In the genomic region with DNA sequence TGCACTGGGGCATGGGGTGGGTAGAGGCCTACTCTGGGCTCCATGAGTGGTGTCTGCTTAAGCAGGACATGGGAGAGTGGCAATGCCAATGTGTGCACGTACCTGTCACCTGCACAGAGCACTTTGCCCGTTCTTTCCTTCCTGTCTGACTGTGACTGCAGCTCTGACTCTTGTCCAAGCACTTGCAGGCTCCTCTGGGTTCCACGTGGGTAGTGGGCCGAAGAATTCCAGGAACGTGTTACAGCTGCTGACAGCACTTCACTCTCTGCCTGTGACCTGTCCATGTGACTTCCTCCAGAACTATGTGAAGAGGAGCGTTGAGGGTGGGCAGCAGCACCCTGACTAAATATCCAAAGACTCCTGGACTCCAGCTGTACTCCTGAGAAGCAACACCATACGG, we compare ENCODE assay signal across 29 mouse cellular contexts. TPM values are rescaled to one million over a fixed set of nuclear protein-coding genes. Genes with fewer than 3 reads are reported as not detected.
A peak's percentile ranks its signal among the peaks of the same experiment; 100 is the strongest.
DNase-seq lines count a peak whose midpoint lies in the region; ATAC-seq and TF ChIP-seq lines count a peak whose summit lies in the region.
"Had no signal": no experiment of that assay in that cellular context is flagged by ENCODE, and none has a peak within 500 bp of the region (broad histone marks: within the 10 kb centered on the region; RNA-seq: fewer than 3 reads in every experiment).

No protein-coding gene starts in this region.

- no peak for TF ChIP-seq POLR2A in kidney, adult 2 months (IDR thresholded peaks at IDR 0.05; ENCODE audit: low read depth, low read length)

- H3K36me3 ChIP-seq in kidney, adult 2 months (ENCODE audit: control insufficient read depth, insufficient read depth, low read length): no peaks in the 10 kb centered on the region
- no peaks in the 10 kb centered on the region for H3K36me3 ChIP-seq in kidney, embryonic 14.5 days (ENCODE audit: control insufficient read depth, insufficient read depth, low read length)
- no peaks in the 10 kb centered on the region for H3K36me3 ChIP-seq in forebrain, embryonic 16.5 days (ENCODE audit: control insufficient read depth, insufficient read depth)
- H3K36me3 ChIP-seq: forebrain, embryonic 10.5 days; G1E; hindbrain, embryonic 10.5 days; midbrain, embryonic 15.5 days; neural tube, embryonic 15.5 days had no signal

- whole genome bisulfite sequencing in kidney, adult 2 months: 32% methylated on average over 7 of the region's 7 CpGs
- WGBS in kidney, embryonic 14.5 days: 68% methylated on average over 7 of the region's 7 CpGs
- WGBS in forebrain, embryonic 16.5 days: 84% methylated on average over 7 of the region's 7 CpGs

- no peak overlapping the region for H3K27ac ChIP-seq in kidney, adult 2 months (ENCODE audit: insufficient read depth, low read depth, low read length)
- H3K27ac ChIP-seq in kidney, embryonic 14.5 days (ENCODE audit: low read depth, low read length): no peak overlapping the region
- no peak overlapping the region for H3K27ac ChIP-seq in forebrain, embryonic 16.5 days (ENCODE audit: low read length)
- H3K27ac ChIP-seq: forebrain, embryonic 10.5 days; hindbrain, embryonic 10.5 days; hindbrain, postnatal 0 days; midbrain, embryonic 15.5 days; neural tube, embryonic 15.5 days had no signal

- no peak overlapping the region for H3K9ac ChIP-seq in kidney, embryonic 14.5 days (ENCODE audit: low read depth, low read length)
- no peak overlapping the region for H3K9ac ChIP-seq in forebrain, embryonic 16.5 days (replicated peaks; ENCODE audit: low read depth, low read length)
- H3K9ac ChIP-seq: midbrain, embryonic 15.5 days; neural tube, embryonic 15.5 days had no signal

- H3K9me3 ChIP-seq in kidney, embryonic 14.5 days (ENCODE audit: control insufficient read depth, low read length): no peaks in the 10 kb centered on the region
- no peaks in the 10 kb centered on the region for H3K9me3 ChIP-seq in forebrain, embryonic 16.5 days (ENCODE audit: control insufficient read depth, low read length)
- H3K9me3 ChIP-seq: forebrain, embryonic 10.5 days; G1E; hindbrain, embryonic 10.5 days; midbrain, embryonic 15.5 days; neural tube, embryonic 15.5 days had no signal

- no peak overlapping the region for H3K4me3 ChIP-seq in kidney, adult 2 months (ENCODE audit: insufficient read depth, low read depth, low read length)
- H3K4me3 ChIP-seq in kidney, embryonic 14.5 days (ENCODE audit: low read length): no peak overlapping the region
- no peak overlapping the region for H3K4me3 ChIP-seq in forebrain, embryonic 16.5 days (replicated peaks; ENCODE audit: low read length)
- H3K4me3 ChIP-seq: forebrain, embryonic 10.5 days; hindbrain, embryonic 10.5 days; midbrain, embryonic 15.5 days; neural tube, embryonic 15.5 days had no signal

- TF ChIP-seq CTCF in kidney, adult 2 months (conservative IDR thresholded peaks at IDR 0.05; ENCODE audit: insufficient read depth, insufficient read length, low read depth, low read length): no peak

- no peaks in the 10 kb centered on the region for H3K27me3 ChIP-seq in kidney, adult 2 months (replicated peaks; ENCODE audit: control insufficient read depth, insufficient read depth, low read length)
- H3K27me3 ChIP-seq in kidney, embryonic 14.5 days (ENCODE audit: control insufficient read depth, insufficient read depth, low read length): no peaks in the 10 kb centered on the region
- H3K27me3 ChIP-seq in forebrain, embryonic 16.5 days (replicated peaks; ENCODE audit: control insufficient read depth, insufficient read depth, low read length): no peaks in the 10 kb centered on the region
- H3K27me3 ChIP-seq: neural tube, embryonic 15.5 days had no signal

- DNase-seq in gastrocnemius, postnatal 25 days: peak; percentile 3
- no peak for DNase-seq in gastrocnemius, adult 18-20 months (ENCODE audit: low spot score)
- peak; percentile 85 for DNase-seq in kidney, adult 2 months
- DNase-seq in kidney, adult 9 months: peak; percentile 62
- no peak for DNase-seq in spleen, adult 18-20 months
- DNase-seq: adrenal gland, postnatal 14 days; cerebellum, adult 11-12 months; cerebellum, postnatal 14 days; embryo, embryonic 11 days; gastrocnemius, postnatal 14 days; lung, adult 2 months; lung, postnatal 36 days; thymus, postnatal 4 days had no signal

- no peak overlapping the region for H3K4me2 ChIP-seq in kidney, embryonic 14.5 days (replicated peaks; ENCODE audit: low read depth, low read length)
- no peak overlapping the region for H3K4me2 ChIP-seq in forebrain, embryonic 16.5 days (ENCODE audit: low read length)
- H3K4me2 ChIP-seq: liver, embryonic 11.5 days; midbrain, embryonic 15.5 days; neural tube, embryonic 15.5 days had no signal

- no peaks in the 10 kb centered on the region; the same call in 1 of the 2 replicates for H3K4me1 ChIP-seq in kidney, adult 2 months (ENCODE audit: control insufficient read depth, insufficient read depth, low read length)
- H3K4me1 ChIP-seq in kidney, embryonic 14.5 days (ENCODE audit: control insufficient read depth, insufficient read depth, low read length): no peaks in the 10 kb centered on the region
- H3K4me1 ChIP-seq in forebrain, embryonic 16.5 days (replicated peaks; ENCODE audit: control insufficient read depth, insufficient read depth, low read length): no peaks in the 10 kb centered on the region
- H3K4me1 ChIP-seq: forebrain, embryonic 10.5 days; hindbrain, embryonic 10.5 days; midbrain, embryonic 15.5 days; neural tube, embryonic 15.5 days had no signal

- ATAC-seq in kidney, embryonic 14.5 days (ENCODE audit: low FRiP score, low TSS enrichment): no peak
- ATAC-seq in forebrain, embryonic 16.5 days: no peak
- no peak for ATAC-seq in CD4-positive, CD25-positive, alpha-beta regulatory T cell, adult 4 months
- ATAC-seq: hindbrain, postnatal 0 days; intestine, postnatal 0 days; midbrain, embryonic 15.5 days had no signal

RNA-seq across cellular contexts. Expression of gene Nppb, which starts 19.9 kb away (rescaled TPM):
- not detected for total RNA-seq in gastrocnemius, postnatal 25 days (2021)
- not detected for total RNA-seq in gastrocnemius, adult 18-20 months (2021)
- not detected in 2 replicates for polyA plus RNA-seq in kidney, adult 2 months (2012; rRNA removed)
- polyA plus RNA-seq in kidney, embryonic 14.5 days (2014; fragmentation: Nextera tagmentation; extraction: Ambion mirVana): not detected in 2 replicates
- not detected in 2 replicates for polyA plus RNA-seq in forebrain, embryonic 16.5 days (2015; fragmentation: Nextera tagmentation; extraction: Ambion mirVana)
- polyA plus RNA-seq in CD4-positive, CD25-positive, alpha-beta regulatory T cell, adult 4 months (2017; shearing (Covaris generic)): not detected
- total RNA-seq: adrenal gland, postnatal 14 days; G1E; gastrocnemius, postnatal 14 days; hindbrain, postnatal 0 days; layer of hippocampus, postnatal 10 days; left cerebral cortex, adult 8-10 months; megakaryocyte-erythroid progenitor cell, adult 5-6 weeks had no signal
- polyA plus RNA-seq: forebrain, embryonic 10.5 days; G1E; hindbrain, embryonic 10.5 days; intestine, postnatal 0 days; limb, embryonic 11.5 days; lung, adult 2 months; midbrain, embryonic 15.5 days; stomach, embryonic 14.5 days had no signal

RNA-seq across cellular contexts. Expression of gene 2510039O18Rik, which starts 25.0 kb away (rescaled TPM):
- total RNA-seq in gastrocnemius, postnatal 25 days (2021): 10 to 100 TPM; 19.1 to 20.0 TPM
- 10 to 100 TPM; 19.2 to 19.8 TPM for total RNA-seq in gastrocnemius, adult 18-20 months (2021)
- 62.6 and 82.4 TPM in 2 replicates for polyA plus RNA-seq in kidney, adult 2 months (2012; rRNA removed)
- 19.0 and 22.1 TPM in 2 replicates for polyA plus RNA-seq in kidney, embryonic 14.5 days (2014; fragmentation: Nextera tagmentation; extraction: Ambion mirVana)
- 10.0 and 11.2 TPM in 2 replicates for polyA plus RNA-seq in forebrain, embryonic 16.5 days (2015; fragmentation: Nextera tagmentation; extraction: Ambion mirVana)
- 1 to 10 TPM; 8.3 to 9.4 TPM for polyA plus RNA-seq in CD4-positive, CD25-positive, alpha-beta regulatory T cell, adult 4 months (2017; shearing (Covaris generic))

RNA-seq across cellular contexts. Expression of gene Plod1, which starts 29.1 kb away (rescaled TPM):
- 10 to 100 TPM; 25.2 to 28.9 TPM for total RNA-seq in gastrocnemius, postnatal 25 days (2021)
- total RNA-seq in gastrocnemius, adult 18-20 months (2021): 10 to 100 TPM; 16.0 to 17.2 TPM
- 42.1 and 45.9 TPM in 2 replicates for polyA plus RNA-seq in kidney, adult 2 months (2012; rRNA removed)
- 28.5 and 40.7 TPM in 2 replicates for polyA plus RNA-seq in kidney, embryonic 14.5 days (2014; fragmentation: Nextera tagmentation; extraction: Ambion mirVana)
- 16.3 and 18.1 TPM in 2 replicates for polyA plus RNA-seq in forebrain, embryonic 16.5 days (2015; fragmentation: Nextera tagmentation; extraction: Ambion mirVana)
- 1 to 10 TPM; 5.2 to 8.7 TPM for polyA plus RNA-seq in CD4-positive, CD25-positive, alpha-beta regulatory T cell, adult 4 months (2017; shearing (Covaris generic))

RNA-seq across cellular contexts. Expression of gene Nppa, which starts 34.8 kb away (rescaled TPM):
- not detected for total RNA-seq in gastrocnemius, postnatal 25 days (2021)
- total RNA-seq in gastrocnemius, adult 18-20 months (2021): not detected
- 0.30 and 0.58 TPM in 2 replicates for polyA plus RNA-seq in kidney, adult 2 months (2012; rRNA removed)
- 0.45 TPM in 1 of 2 replicates, not detected in the other for polyA plus RNA-seq in kidney, embryonic 14.5 days (2014; fragmentation: Nextera tagmentation; extraction: Ambion mirVana)
- 0.83 TPM in 1 of 2 replicates, not detected in the other for polyA plus RNA-seq in forebrain, embryonic 16.5 days (2015; fragmentation: Nextera tagmentation; extraction: Ambion mirVana)
- not detected for polyA plus RNA-seq in CD4-positive, CD25-positive, alpha-beta regulatory T cell, adult 4 months (2017; shearing (Covaris generic))
- total RNA-seq: adrenal gland, postnatal 14 days; G1E; gastrocnemius, postnatal 14 days; megakaryocyte-erythroid progenitor cell, adult 5-6 weeks had no signal
- polyA plus RNA-seq: G1E had no signal

Comparison
In these comparisons a context has a peak if more than half of its experiments do, and no peak if none do; other contexts are left out.
1. DNase-seq: peak in gastrocnemius, postnatal 25 days (single experiment), kidney, adult 2 months (single experiment) and kidney, adult 9 months (single experiment); none in gastrocnemius, adult 18-20 months (single experiment) and spleen, adult 18-20 months (0 of 2).